Mouse (Mus musculus): ENCODE data around the gene Hmgcr.
"Not testable (repeated sequence)": the region's sequence is repeated elsewhere in the genome, so short reads cannot be mapped to it uniquely, and the experiment has no call there.

GRCm38 (mm10) chr13:96663120-96663519 lies 7.6 kb downstream of the Hmgcr start:
- TF ChIP-seq CTCF, EP300 (IDR thresholded peaks at IDR 0.05): not testable (repeated sequence)
